Mouse (Mus musculus) heart, embryonic 13.5 days (tissue): ENCODE results near the gene Olfml3. TPM values are rescaled to one million over a fixed set of nuclear protein-coding genes. Genes with fewer than 3 reads are reported as not detected.

Source experiments
- ATAC-seq: fragments of 200-750 bp; cut with Nextera tagmentation; 2 replicates; pipeline ENCODE4 v1.8.0; 2017; ENCODE audit warnings: moderate TSS enrichment; ENCODE audit not compliant: insufficient number of reproducible peaks, low FRiP score, low TSS enrichment; ENCODE audit errors: extremely low read depth
- H3K27ac ChIP-seq: fragments of 300-500 bp; sonication (generic); replicated peaks from 2 replicates; pipeline ENCODE4 v1.5.1; 2015; ENCODE audit warnings: moderate library complexity, mild to moderate bottlenecking, inconsistent platforms
- H3K27me3 ChIP-seq: fragments of 300-500 bp; sonication (generic); replicated peaks from 2 replicates; pipeline ENCODE4 v1.6.1; 2015; ENCODE audit warnings: mild to moderate bottlenecking, inconsistent platforms
- H3K36me3 ChIP-seq: fragments of 300-500 bp; sonication (generic); 2 replicates; pipeline ENCODE4 v1.6.1; 2015; ENCODE audit warnings: mild to moderate bottlenecking, inconsistent platforms
- H3K4me1 ChIP-seq: fragments of 300-500 bp; sonication (generic); 2 replicates; pipeline ENCODE4 v1.6.1; 2015; ENCODE audit warnings: inconsistent platforms
- H3K4me2 ChIP-seq: fragments of 300-500 bp; sonication (generic); 2 replicates; pipeline ENCODE4 v1.6.1; 2015; ENCODE audit warnings: inconsistent platforms, mild to moderate bottlenecking, moderate library complexity
- H3K4me3 ChIP-seq: fragments of 300-500 bp; sonication (generic); 2 replicates; pipeline ENCODE4 v1.5.1; 2015; ENCODE audit warnings: moderate library complexity, mild to moderate bottlenecking, inconsistent platforms
- H3K9ac ChIP-seq: fragments of 300-500 bp; sonication (generic); 2 replicates; pipeline ENCODE4 v1.6.1; 2015; ENCODE audit warnings: inconsistent platforms, mild to moderate bottlenecking, moderate library complexity
- H3K9me3 ChIP-seq: fragments of 300-500 bp; sonication (generic); 2 replicates; pipeline ENCODE4 v1.6.1; 2016; ENCODE audit warnings: inconsistent platforms
- WGBS: fragments of 180-500 bp; shearing (Covaris S2); methylation state at CpG from one replicate; pipeline ENCODE4 v1.1.7; 2015; ENCODE audit warnings: mixed read lengths; 5-methylcytosine and 5-hydroxymethylcytosine counted together
- polyA plus RNA-seq: library from polyadenylated mRNA; unstranded; fragments of >200 nt; fragmentation: Nextera tagmentation; extraction: Ambion mirVana; gene quantifications from 2 replicates; pipeline ENCODE4 v1.2.1, GENCODE M21; 2015

Gene Olfml3
- polyA plus RNA-seq, 1 experiment from 2014 or later = 24.1 TPM

- Histone ChIP-seq H3K9ac (peak overlapping the region; percentile 71), H3K4me2 (peak overlapping the region; percentile 60), H3K36me3 (peaks cover 42% of the 10 kb centered on the region), H3K27me3 (no peaks in the 10 kb centered on the region), H3K27ac (peak overlapping the region; percentile 95), H3K4me3 (peak overlapping the region; percentile 32), H3K4me1 (peaks cover 46% of the 10 kb centered on the region), H3K9me3 (no peaks in the 10 kb centered on the region)
- ATAC-seq = no peak
- 30% methylated on average over 9 of the region's 9 CpGs for WGBS
Observed at GRCm38 (mm10) chr3:103771531-103772130, 33.8 kb upstream of the Olfml3 start.

- Histone ChIP-seq H3K36me3 (peaks cover 64% of the 10 kb centered on the region), H3K4me1 (peaks cover 20% of the 10 kb centered on the region), H3K27ac (no peak overlapping the region), H3K4me2 (no peak overlapping the region), H3K9me3 (no peaks in the 10 kb centered on the region), H3K4me3 (no peak overlapping the region), H3K9ac (no peak overlapping the region), H3K27me3 (no peaks in the 10 kb centered on the region)
- no peak for ATAC-seq
- WGBS = 82% methylated on average over 3 of the region's 3 CpGs
Observed at GRCm38 (mm10) chr3:103766789-103767188, 29.0 kb upstream of the Olfml3 start.

GRCm38 (mm10) chr3:103759261-103759970 lies 21.6 kb upstream of the Olfml3 start:
- Histone ChIP-seq H3K4me2 (no peak overlapping the region), H3K27me3 (no peaks in the 10 kb centered on the region), H3K9me3 (no peaks in the 10 kb centered on the region), H3K27ac (no peak overlapping the region), H3K9ac (no peak overlapping the region), H3K4me3 (no peak overlapping the region), H3K36me3 (peaks cover 84% of the 10 kb centered on the region), H3K4me1 (peaks cover 15% of the 10 kb centered on the region)
- no peak for ATAC-seq
- WGBS = 78% methylated on average over 5 of the region's 5 CpGs

- Histone ChIP-seq H3K36me3 (peaks cover 84% of the 10 kb centered on the region), H3K4me3 (no peak overlapping the region)
- WGBS = 86% methylated on average over 7 of the region's 7 CpGs
Observed at GRCm38 (mm10) chr3:103758456-103758855, 20.7 kb upstream of the Olfml3 start.

GRCm38 (mm10) chr3:103756920-103757319 lies 19.1 kb upstream of the Olfml3 start:
- Histone ChIP-seq H3K9me3 (no peaks in the 10 kb centered on the region), H3K27me3 (no peaks in the 10 kb centered on the region), H3K4me1 (peaks cover 15% of the 10 kb centered on the region), H3K36me3 (peaks cover 84% of the 10 kb centered on the region), H3K9ac (no peak overlapping the region), H3K4me3 (no peak overlapping the region), H3K4me2 (no peak overlapping the region), H3K27ac (no peak overlapping the region)
- no peak for ATAC-seq
- WGBS = 84% methylated on average over 2 of the region's 2 CpGs

More at GRCm38 (mm10) chr3:103758456-103758855, 20.7 kb upstream of the Olfml3 start:
- no peak overlapping the region for H3K27ac ChIP-seq
- no peak overlapping the region for H3K9ac ChIP-seq
- H3K4me2 ChIP-seq = no peak overlapping the region
- no peaks in the 10 kb centered on the region for H3K27me3 ChIP-seq
- peaks cover 15% of the 10 kb centered on the region for H3K4me1 ChIP-seq
- ATAC-seq = no peak
- no peaks in the 10 kb centered on the region for H3K9me3 ChIP-seq

GRCm38 (mm10) chr3:103755351-103755750 lies 17.6 kb upstream of the Olfml3 start:
- Histone ChIP-seq H3K4me2 (peak overlapping the region; percentile 28; the same call in 1 of the 2 replicates), H3K27ac (peak overlapping the region; percentile 75), H3K4me1 (peaks cover 15% of the 10 kb centered on the region), H3K4me3 (no peak overlapping the region), H3K36me3 (peaks cover 86% of the 10 kb centered on the region), H3K9me3 (no peaks in the 10 kb centered on the region), H3K27me3 (no peaks in the 10 kb centered on the region), H3K9ac (no peak overlapping the region)
- ATAC-seq = no peak
- 12% methylated on average over 3 of the region's 3 CpGs for WGBS

GRCm38 (mm10) chr3:103751558-103751957 lies 13.8 kb upstream of the Olfml3 start:
- peaks cover 88% of the 10 kb centered on the region for H3K36me3 ChIP-seq
- WGBS = 84% methylated on average over 2 of the region's 2 CpGs
- H3K27ac ChIP-seq = no peak overlapping the region
- H3K4me2 ChIP-seq = no peak overlapping the region
- no peak for ATAC-seq
- H3K4me3 ChIP-seq = no peak overlapping the region
- H3K27me3 ChIP-seq = no peaks in the 10 kb centered on the region
- peaks cover 15% of the 10 kb centered on the region for H3K4me1 ChIP-seq
- no peak overlapping the region for H3K9ac ChIP-seq
- no peaks in the 10 kb centered on the region for H3K9me3 ChIP-seq

GRCm38 (mm10) chr3:103746711-103747110 lies 8.9 kb upstream of the Olfml3 start:
- no peak overlapping the region for H3K4me2 ChIP-seq
- peaks cover 7% of the 10 kb centered on the region; the same call in 1 of the 2 replicates for H3K4me1 ChIP-seq
- no peak overlapping the region for H3K9ac ChIP-seq
- no peaks in the 10 kb centered on the region for H3K9me3 ChIP-seq
- H3K4me3 ChIP-seq = no peak overlapping the region
- ATAC-seq = no peak
- WGBS = 78% methylated on average over 5 of the region's 5 CpGs
- H3K27me3 ChIP-seq = no peaks in the 10 kb centered on the region
- peaks cover 92% of the 10 kb centered on the region for H3K36me3 ChIP-seq
- H3K27ac ChIP-seq = no peak overlapping the region

GRCm38 (mm10) chr3:103745001-103745770 lies 7.4 kb upstream of the Olfml3 start:
- ATAC-seq = no peak
- Histone ChIP-seq H3K36me3 (peaks cover 90% of the 10 kb centered on the region), H3K27ac (no peak overlapping the region), H3K4me1 (peaks cover 10% of the 10 kb centered on the region), H3K4me3 (no peak overlapping the region), H3K9me3 (no peaks in the 10 kb centered on the region), H3K4me2 (no peak overlapping the region), H3K27me3 (no peaks in the 10 kb centered on the region), H3K9ac (no peak overlapping the region)
- whole genome bisulfite sequencing = 86% methylated on average over 14 of the region's 14 CpGs

GRCm38 (mm10) chr3:103743208-103743607 lies 5.4 kb upstream of the Olfml3 start:
- peaks cover 70% of the 10 kb centered on the region for H3K36me3 ChIP-seq
- no peaks in the 10 kb centered on the region for H3K9me3 ChIP-seq
- H3K9ac ChIP-seq = no peak overlapping the region
- no peak for ATAC-seq
- no peak overlapping the region for H3K27ac ChIP-seq
- WGBS = 82% methylated on average over 6 of the region's 6 CpGs
- H3K4me3 ChIP-seq = no peak overlapping the region
- H3K4me2 ChIP-seq = no peak overlapping the region
- H3K4me1 ChIP-seq = peaks cover 23% of the 10 kb centered on the region
- no peaks in the 10 kb centered on the region for H3K27me3 ChIP-seq

- Histone ChIP-seq H3K36me3 (peaks cover 42% of the 10 kb centered on the region), H3K4me2 (no peak overlapping the region), H3K4me3 (no peak overlapping the region), H3K9me3 (no peaks in the 10 kb centered on the region), H3K4me1 (peaks cover 43% of the 10 kb centered on the region), H3K9ac (no peak overlapping the region), H3K27me3 (no peaks in the 10 kb centered on the region), H3K27ac (no peak overlapping the region)
- WGBS = 56% methylated on average over 5 of the region's 5 CpGs
- ATAC-seq = no peak
Observed at GRCm38 (mm10) chr3:103740342-103740741, 2.5 kb upstream of the Olfml3 start.
